Mouse (Mus musculus) CH12.LX (cell line): ENCODE results near the gene Utp18.

Experiments
- EP300 ChIP-seq: IDR thresholded peaks from 2 replicates; pipeline ENCODE4 v1.6.1; 2011; ENCODE audit warnings: low read length, improper control_type of control experiment
- MAFK ChIP-seq: IDR thresholded peaks from 2 replicates; pipeline ENCODE4 v1.6.1; 2011; ENCODE audit warnings: low read length, improper control_type of control experiment; ENCODE audit not compliant: insufficient replicate concordance
- POLR2A ChIP-seq: IDR thresholded peaks from 2 replicates; pipeline ENCODE4 v1.6.1; 2011; ENCODE audit warnings: low read depth, mild to moderate bottlenecking, improper control_type of control experiment, low read length
- RAD21 ChIP-seq: IDR thresholded peaks from 2 replicates; pipeline ENCODE4 v1.6.1; 2011; ENCODE audit warnings: low read depth, mild to moderate bottlenecking, low read length, improper control_type of control experiment, moderate library complexity
- TBP ChIP-seq: conservative IDR thresholded peaks from 2 replicates; pipeline ENCODE4 v1.6.1; 2011; ENCODE audit warnings: low read depth, low read length, improper control_type of control experiment

- TF ChIP-seq EP300 (no peak), RAD21 (no peak), MAFK (no peak), POLR2A (no peak), TBP (no peak)
Measured at GRCm38 (mm10) chr11:93812955-93813354, 72.6 kb downstream of the Utp18 start.
